Mouse (Mus musculus) WW6 (cell line): ENCODE data around the gene Tex26.

Source experiments
- DNase-seq: peaks from one replicate; pipeline ENCODE4 v3.0.0-alpha.2; 2013; ENCODE audit warnings: low read depth, low spot score

Tex26 gene

GRCm38 (mm10) chr5:149433618-149434017, 5.8 kb upstream of the Tex26 start:
- DNase-seq: no peak

GRCm38 (mm10) chr5:149434141-149434690, 5.2 kb upstream of the Tex26 start:
- DNase-seq: no peak

GRCm38 (mm10) chr5:149436541-149436940, 2.9 kb upstream of the Tex26 start:
- no peak for DNase-seq

- DNase-seq: no peak
Measured at GRCm38 (mm10) chr5:149437150-149437549, 2.3 kb upstream of the Tex26 start.

- no peak for DNase-seq
Measured at GRCm38 (mm10) chr5:149440180-149440573, 717 bp downstream of the Tex26 start.

- no peak for DNase-seq
Measured at GRCm38 (mm10) chr5:149441646-149442276, 2.3 kb downstream of the Tex26 start.

- no peak for DNase-seq
Measured at GRCm38 (mm10) chr5:149442277-149442660, 2.8 kb downstream of the Tex26 start.

GRCm38 (mm10) chr5:149444451-149444850, 5.0 kb downstream of the Tex26 start:
- DNase-seq: no peak

- DNase-seq: no peak
Measured at GRCm38 (mm10) chr5:149446495-149446894, 7.0 kb downstream of the Tex26 start.

GRCm38 (mm10) chr5:149447733-149448132, 8.3 kb downstream of the Tex26 start:
- no peak for DNase-seq

GRCm38 (mm10) chr5:149449406-149449805, 9.9 kb downstream of the Tex26 start:
- DNase-seq: no peak

- no peak for DNase-seq
Measured at GRCm38 (mm10) chr5:149451209-149451681, 11.8 kb downstream of the Tex26 start.

GRCm38 (mm10) chr5:149454281-149454680, 14.8 kb downstream of the Tex26 start:
- no peak for DNase-seq

GRCm38 (mm10) chr5:149456544-149456943, 17.1 kb downstream of the Tex26 start:
- DNase-seq: no peak

- no peak for DNase-seq
Measured at GRCm38 (mm10) chr5:149462071-149462470, 22.6 kb downstream of the Tex26 start.

GRCm38 (mm10) chr5:149465305-149465704, 25.8 kb downstream of the Tex26 start:
- DNase-seq: no peak

- no peak for DNase-seq
Measured at GRCm38 (mm10) chr5:149474142-149474541, 34.7 kb downstream of the Tex26 start.

GRCm38 (mm10) chr5:149474701-149475468, 35.4 kb downstream of the Tex26 start:
- no peak for DNase-seq

GRCm38 (mm10) chr5:149481920-149482319, 42.5 kb downstream of the Tex26 start:
- no peak for DNase-seq

GRCm38 (mm10) chr5:149483321-149484052, 44.0 kb downstream of the Tex26 start:
- no peak for DNase-seq

GRCm38 (mm10) chr5:149484270-149484669, 44.8 kb downstream of the Tex26 start:
- DNase-seq: no peak

- no peak for DNase-seq
Measured at GRCm38 (mm10) chr5:149485447-149485846, 46.0 kb downstream of the Tex26 start.
